Mouse (Mus musculus) adrenal gland, postnatal 4 days (tissue): ENCODE measurements around the gene 1700102P08Rik. TPM values are rescaled to one million over a fixed set of nuclear protein-coding genes. Genes with fewer than 3 reads are reported as not detected.

Experiments
- DNase-seq, 2 experiments: peaks; one replicate each; pipeline ENCODE4 v3.0.0; 2021 to 2022; ENCODE audit warnings: low spot score in 2 of 2, mixed read lengths in 2 of 2
- total RNA-seq, 2 experiments: library from RNA; stranded (reverse); gene quantifications; 2 replicates each; pipeline ENCODE4 v1.2.3; 2021

The 1700102P08Rik gene
- total RNA-seq, 2 experiments from 2014 or later, result 0.73 to 1.4 TPM

DNA sequence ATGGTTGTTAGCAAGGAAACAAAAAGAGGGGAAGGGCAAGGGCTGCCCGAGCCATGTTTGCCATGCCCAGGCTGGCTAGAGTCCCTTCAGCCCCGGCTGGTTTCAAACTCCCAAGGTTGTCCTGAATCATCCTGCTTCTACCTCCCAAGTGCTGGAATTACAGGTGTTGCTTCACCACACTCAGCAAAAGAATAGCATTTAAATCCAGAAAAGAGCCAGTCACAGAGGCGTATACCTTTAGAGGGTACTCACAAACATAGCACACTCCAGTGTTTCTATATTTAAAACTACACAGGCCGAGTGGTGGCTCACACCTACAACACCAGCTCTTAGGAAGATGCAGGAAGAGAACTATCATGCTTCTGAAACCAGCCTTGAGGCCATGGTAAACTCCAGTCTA is 16.9 kb downstream of the 1700102P08Rik start:
- no peak for DNase-seq

DNA sequence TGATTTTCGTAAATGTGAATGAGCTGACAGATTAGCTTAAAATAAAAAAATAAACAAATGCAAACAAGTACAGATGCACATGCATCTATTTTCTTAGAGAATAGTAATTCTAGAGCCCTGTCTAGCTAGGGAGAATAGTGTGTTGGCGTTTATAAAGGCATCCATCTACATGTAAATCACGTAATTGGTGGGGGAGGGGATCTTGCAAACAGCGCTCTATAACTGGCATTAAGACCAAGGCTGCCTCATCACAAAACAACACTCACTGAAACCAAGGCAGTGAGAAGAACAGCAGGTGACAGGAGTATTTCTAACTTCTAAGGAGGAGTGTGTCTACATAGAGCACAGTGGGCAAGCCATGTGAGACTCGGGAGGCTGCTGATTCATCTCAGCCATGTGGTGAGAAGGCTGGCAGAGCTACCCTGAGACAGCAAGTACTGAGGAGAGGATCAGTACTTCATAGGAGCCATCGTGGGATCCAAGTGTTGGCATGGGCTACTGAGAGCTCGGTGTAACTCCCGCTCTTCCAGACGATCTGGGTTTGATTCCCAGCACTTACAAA is 18.9 kb downstream of the 1700102P08Rik start:
- no peak for DNase-seq

DNA sequence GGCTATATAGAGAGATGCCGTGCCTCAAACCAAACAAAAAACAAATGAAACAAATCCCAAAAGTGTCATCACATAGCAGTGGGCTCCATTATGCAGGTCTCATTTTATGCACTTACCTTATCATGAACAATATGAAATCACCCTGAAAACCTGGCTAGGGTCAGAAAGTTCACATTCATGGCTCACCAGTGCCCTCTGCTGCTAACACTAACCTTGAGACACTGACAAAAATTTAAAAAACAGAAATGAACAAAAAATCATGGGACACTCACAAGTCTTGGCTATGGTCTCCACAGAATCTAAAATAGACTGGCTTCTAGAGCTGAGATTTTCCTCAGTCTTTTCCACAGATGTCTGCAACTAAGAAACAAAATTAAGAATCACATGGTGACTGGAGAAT is 19.6 kb downstream of the 1700102P08Rik start:
- no peak for DNase-seq

DNA sequence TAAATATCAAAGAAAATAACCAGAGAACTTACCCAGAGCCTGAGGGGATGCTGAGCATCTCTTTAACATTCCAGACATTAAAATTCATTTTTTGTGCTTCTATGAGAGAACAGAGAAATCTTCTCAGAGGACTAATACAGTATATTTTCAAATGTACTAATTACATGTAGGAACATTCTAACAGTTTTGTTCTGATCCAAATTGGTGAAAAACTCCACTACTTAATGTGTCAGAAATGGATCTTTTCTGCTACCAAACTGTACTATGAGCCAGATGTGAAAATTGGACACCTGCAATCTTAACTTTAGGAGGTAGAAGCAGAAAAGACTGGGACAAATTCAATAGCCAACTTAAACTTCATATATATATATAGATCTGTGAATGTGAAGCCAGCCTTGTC is 35.8 kb downstream of the 1700102P08Rik start, which contains the start of gene Ccdc36:
Ccdc36 (minus strand) TSS at position 101 of the 400 bp plus-strand sequence.
- no peak for DNase-seq

DNA sequence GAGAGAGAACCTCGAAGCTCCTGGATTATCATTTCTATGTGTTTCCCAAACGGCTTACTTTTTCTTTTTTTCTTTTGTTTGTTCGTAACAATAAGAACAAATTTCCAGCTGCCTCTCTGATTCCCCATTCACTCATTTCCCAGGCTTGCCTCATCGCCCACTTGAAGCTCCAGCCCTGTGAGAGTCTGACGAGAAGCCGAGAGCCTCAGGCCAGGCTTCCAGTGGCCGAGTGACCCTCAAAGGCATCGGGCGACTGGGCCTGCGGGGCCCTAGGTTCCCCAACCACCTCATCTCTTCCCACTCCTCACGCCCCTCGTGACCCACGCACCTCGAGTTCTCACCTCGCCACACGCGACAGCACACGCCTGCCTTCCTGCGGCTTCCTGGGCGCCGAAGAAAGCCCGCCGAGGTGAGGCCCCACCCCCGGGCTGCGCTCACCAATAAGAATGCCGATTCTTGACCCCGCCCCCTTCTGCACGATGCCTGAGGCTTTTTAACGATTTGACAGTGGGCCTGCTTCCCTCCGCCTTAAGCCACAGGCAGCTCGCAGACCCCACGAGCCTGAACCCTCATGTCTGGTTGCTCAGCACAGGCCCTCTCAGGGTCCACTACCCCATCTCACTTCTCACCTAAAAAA is 38.9 kb downstream of the 1700102P08Rik start:
- DNase-seq, result no peak

- DNase-seq, result no peak
Measured at GRCm38 (mm10) chr9:108436182-108436581, 43.6 kb downstream of the 1700102P08Rik start, which contains the start of gene BC048562. Gene BC048562, plus strand, starts transcription at chr9:108436482.

GRCm38 (mm10) chr9:108439176-108439575 is 46.6 kb downstream of the 1700102P08Rik start:
- no peak for DNase-seq

DNA sequence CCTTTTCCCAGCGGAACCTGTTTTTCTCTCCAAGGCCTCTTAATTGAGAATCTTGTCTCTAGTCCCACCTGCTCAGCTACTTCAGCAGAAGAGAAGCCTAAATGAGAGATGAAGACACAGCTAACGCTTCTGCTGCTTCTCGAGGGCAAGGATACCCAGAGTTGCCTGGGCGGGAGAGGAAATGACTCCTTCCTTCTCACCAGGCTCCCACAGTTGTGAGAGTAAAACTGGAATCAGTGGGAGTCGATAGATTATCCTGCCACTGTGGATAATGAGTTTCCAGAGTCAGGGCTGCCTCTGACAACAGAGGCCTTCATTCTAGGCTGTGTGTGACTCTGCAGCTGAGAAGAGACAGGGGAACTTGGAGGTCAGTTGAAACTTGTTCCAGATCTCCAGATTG is 47.9 kb downstream of the 1700102P08Rik start:
- no peak for DNase-seq

GRCm38 (mm10) chr9:108441236-108441919 is 48.8 kb downstream of the 1700102P08Rik start:
- no peak for DNase-seq

- no peak for DNase-seq
Measured at GRCm38 (mm10) chr9:108445125-108445524, 52.5 kb downstream of the 1700102P08Rik start.

DNA sequence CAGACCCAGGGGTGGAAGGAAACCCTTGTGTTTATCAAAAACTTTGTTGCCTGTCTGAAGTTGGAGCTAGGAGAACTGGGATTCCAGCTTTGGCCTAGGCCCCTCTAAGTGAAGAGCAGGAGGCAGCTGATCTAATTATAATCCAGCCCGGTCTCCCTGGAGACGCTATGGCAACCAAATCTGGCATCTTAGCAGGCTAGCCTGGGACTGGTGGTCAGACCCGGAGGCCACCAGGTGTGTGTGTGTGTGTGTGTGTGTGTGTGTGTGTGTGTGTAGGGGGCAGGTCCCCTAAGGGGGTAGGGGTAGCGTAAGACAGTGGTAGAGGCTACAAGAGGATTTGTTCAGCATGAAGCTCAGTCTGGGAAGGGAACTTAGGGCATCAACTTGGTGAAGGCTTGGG is 57.3 kb downstream of the 1700102P08Rik start:
- DNase-seq, result no peak

DNA sequence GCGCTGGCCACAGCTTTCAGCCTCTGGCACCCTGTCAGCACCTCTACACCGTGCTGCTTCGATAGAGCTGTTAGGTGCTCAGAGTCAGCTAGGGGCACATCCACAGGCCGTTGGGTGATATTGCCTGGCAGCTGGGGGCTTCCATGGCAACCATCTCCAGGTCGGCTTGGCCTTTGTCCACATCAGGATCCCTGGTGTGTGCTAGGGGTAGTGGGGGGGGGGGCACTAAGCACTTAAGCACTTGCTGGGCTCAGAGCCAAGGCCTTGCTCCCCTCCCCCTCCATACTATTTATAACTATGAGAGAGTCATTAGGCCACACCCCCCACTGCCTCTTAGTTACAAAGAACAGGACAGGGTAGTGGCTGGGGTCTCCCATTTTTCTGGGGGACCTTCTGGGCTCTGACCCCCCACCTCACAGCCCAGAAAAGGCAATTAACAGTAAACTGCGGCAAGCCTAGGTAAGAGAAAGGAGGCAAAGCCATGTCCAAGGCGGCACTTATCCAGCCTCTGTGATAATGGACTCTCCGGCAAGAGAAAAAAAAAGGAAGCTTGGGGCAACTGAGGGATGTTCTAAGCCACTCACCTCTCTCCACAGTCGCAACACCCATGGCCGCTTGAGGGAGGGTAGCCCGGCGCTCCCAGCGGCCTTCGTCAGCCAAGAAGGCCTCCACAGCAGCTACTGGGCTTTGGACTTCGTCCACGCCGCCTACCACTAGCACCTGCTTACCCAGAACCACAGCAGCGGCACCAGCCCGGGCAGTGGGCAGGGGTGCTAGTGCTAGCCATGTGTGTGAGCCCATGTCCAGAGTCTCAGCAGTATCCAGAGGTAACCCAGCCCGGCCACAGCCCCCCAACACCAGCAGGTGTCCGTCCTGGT is 57.9 kb downstream of the 1700102P08Rik start:
- DNase-seq, result no peak

DNA sequence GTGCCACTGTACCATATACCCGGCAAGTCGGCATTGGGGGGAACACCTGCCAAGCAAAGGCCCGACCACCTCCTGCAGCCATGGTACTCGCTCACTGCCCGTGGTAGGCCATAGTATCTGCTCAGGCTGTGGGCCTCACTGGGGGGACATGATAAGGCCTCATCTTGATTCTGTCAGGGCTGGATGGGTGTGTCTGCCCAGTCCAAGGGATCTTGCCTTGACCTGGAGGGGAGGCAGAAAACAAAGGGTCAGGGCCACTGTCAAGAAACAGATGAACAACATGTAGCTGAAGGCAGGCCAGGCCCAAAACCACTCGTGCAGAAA is 58.5 kb downstream of the 1700102P08Rik start:
- no peak for DNase-seq

- no peak for DNase-seq
Measured at GRCm38 (mm10) chr9:108451519-108452160, 59.0 kb downstream of the 1700102P08Rik start.

- DNase-seq, result peak; percentile 79 to 87
Measured at GRCm38 (mm10) chr9:108452291-108452906, 59.8 kb downstream of the 1700102P08Rik start.

- no peak for DNase-seq
Measured at GRCm38 (mm10) chr9:108452911-108453310, 60.3 kb downstream of the 1700102P08Rik start.

- no peak for DNase-seq
Measured at GRCm38 (mm10) chr9:108453458-108453857, 60.9 kb downstream of the 1700102P08Rik start.

DNA sequence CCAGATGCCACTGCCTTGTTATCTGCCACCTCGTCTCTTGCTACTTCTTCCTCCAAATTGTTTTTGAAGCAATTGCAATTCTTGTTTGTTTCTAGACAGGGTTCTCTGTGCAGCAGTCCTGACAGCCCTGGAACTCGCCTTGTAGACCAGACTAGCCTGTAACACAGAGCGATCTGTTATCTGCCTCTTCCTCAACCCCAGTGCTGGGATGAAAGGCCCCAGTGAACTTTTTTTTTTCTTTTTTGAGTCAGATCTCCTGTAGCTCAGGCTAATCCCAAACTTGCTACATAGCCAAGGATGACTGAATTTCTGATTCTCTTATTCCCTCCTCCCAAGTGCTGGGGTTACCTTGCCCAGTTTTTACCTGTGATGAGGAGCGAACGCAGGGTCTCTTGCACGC is 61.8 kb downstream of the 1700102P08Rik start:
- DNase-seq, result no peak

- DNase-seq, result no peak
Measured at GRCm38 (mm10) chr9:108455747-108456571, 63.4 kb downstream of the 1700102P08Rik start.

- DNase-seq, result no peak
Measured at GRCm38 (mm10) chr9:108456953-108457352, 64.3 kb downstream of the 1700102P08Rik start.
